Mouse (Mus musculus): ENCODE data around the gene Bcar3.

Bcar3 gene

DNA sequence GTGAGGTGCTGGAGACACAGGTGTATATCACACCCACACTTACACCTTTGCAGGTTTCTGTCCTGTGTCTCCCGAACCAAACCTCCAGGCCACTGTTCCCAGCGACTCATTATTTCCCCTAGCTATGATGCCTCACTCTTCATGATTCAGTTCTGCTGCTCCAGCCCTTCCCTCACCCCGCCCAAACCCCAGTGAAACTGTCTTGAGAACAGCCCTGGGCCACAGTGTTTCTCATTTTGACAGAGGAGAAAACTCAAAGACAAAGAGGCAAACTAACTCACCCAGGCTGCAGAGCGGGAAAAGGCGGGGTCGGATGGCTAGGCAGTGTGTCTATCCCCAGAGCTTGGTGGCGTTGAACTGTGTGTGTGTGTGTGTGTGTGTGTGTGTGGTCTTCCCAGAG lies 204.6 kb downstream of the Bcar3 start:
- no peak for TF ChIP-seq GATA4 (IDR thresholded peaks at IDR 0.05; ENCODE audit: insufficient replicate concordance, low read length)

DNA sequence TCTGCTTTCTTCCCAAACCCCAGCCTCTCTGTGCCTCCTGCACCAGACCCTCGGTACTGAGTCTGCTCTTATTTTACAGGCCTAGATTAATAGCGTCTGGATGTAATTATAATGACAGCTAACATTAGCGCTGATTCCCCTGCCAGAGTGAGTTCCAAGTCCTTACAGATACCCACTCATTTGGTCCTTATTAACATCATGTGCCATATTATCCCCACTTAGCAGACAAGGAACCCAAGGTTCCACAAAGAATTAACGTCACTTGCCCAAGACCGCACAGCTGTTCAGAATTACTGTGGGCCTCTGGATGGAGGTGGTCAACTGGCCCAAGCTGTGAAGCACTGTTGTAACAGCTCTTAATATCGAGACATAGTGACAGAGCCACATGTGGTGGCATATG lies 205.7 kb downstream of the Bcar3 start:
- TF ChIP-seq GATA4 (IDR thresholded peaks at IDR 0.05; ENCODE audit: insufficient replicate concordance, low read length): no peak

DNA sequence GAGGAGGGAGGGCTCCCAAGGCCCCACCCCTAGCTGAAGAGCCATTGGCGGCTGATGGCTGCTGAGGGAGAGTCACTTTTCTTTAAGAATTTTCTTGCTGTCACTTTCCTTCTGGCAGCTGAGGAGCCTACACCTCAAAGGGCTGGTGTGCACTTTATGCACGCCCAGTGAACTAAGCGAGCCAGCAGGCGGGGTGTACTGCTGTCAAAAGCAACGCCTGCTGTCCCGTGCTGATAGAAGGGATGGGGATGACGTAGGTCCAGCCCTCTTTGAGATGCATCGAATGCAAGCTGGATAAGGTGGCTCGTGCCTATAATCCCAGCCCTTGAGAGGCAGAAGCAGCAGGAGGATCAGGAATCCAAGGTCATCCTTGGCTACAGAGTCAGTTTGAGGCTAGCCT lies 207.0 kb downstream of the Bcar3 start:
- TF ChIP-seq GATA4 (IDR thresholded peaks at IDR 0.05; ENCODE audit: insufficient replicate concordance, low read length): no peak

DNA sequence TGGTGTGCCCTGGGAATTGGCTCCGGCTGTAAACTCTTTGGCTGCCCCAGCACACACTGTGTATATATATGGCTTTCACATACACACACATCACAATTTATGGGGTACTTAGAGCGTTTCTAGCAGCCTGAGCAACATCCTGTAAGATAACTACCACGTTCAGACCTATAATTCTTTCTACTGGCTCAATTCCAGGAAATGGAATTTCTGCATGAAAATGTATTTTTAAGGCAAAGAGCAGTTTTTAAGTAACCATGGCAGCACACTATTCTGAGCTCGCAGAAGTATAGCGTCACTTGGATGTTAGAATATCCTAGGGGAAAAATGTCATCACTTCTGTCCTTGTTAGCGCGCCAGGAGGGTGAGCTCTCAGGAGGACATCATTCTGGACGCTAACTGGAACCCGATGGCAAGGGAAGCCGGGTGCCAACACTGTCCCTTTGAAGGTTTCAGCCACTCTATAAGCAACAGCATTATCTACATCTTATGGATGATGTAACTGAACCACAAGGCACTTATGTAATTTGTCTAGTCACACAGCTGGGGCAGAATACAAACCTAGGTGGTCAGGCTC lies 212.5 kb downstream of the Bcar3 start:
- TF ChIP-seq GATA4 (IDR thresholded peaks at IDR 0.05; ENCODE audit: insufficient replicate concordance, low read length): no peak

DNA sequence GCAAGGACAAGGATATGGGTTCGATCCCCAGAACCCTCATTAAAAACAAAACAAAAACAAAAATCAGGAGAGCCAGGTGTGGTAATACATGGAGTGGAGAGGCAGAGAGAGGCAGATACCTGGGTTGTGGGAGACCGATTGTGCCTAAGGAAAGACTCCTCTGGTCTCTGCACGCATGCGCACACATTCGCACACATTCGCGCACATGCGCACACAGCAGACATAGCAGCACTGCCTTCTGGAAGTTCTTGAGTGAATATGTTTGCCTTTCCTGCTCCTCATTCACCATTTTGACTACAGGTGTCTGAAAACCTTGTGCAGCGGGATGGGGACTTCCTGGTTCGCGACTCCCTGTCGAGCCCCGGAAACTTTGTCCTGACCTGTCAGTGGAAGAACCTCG lies 213.9 kb downstream of the Bcar3 start:
- no peak for TF ChIP-seq GATA4 (IDR thresholded peaks at IDR 0.05; ENCODE audit: insufficient replicate concordance, low read length)

DNA sequence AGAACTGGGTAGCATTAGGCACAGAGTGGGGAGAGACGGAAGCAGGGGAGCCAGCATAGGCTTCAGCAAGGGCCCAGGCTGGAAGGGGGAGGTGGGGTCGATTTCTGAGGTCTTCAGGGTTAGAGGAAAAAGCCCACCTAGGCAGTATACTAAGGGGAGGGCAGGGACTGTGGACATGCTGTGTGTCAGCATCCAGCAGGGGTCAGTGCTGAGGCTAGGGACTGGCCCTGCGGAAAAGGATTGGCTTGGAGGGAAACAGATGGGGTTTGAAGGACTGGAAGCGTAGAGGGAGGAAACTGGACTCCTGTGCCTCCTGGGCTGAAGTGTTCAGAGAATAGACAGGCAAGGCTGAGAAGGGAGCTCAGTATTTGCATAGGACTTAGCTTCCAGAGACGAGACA lies 215.1 kb downstream of the Bcar3 start:
- TF ChIP-seq GATA4 (IDR thresholded peaks at IDR 0.05; ENCODE audit: insufficient replicate concordance, low read length): no peak

DNA sequence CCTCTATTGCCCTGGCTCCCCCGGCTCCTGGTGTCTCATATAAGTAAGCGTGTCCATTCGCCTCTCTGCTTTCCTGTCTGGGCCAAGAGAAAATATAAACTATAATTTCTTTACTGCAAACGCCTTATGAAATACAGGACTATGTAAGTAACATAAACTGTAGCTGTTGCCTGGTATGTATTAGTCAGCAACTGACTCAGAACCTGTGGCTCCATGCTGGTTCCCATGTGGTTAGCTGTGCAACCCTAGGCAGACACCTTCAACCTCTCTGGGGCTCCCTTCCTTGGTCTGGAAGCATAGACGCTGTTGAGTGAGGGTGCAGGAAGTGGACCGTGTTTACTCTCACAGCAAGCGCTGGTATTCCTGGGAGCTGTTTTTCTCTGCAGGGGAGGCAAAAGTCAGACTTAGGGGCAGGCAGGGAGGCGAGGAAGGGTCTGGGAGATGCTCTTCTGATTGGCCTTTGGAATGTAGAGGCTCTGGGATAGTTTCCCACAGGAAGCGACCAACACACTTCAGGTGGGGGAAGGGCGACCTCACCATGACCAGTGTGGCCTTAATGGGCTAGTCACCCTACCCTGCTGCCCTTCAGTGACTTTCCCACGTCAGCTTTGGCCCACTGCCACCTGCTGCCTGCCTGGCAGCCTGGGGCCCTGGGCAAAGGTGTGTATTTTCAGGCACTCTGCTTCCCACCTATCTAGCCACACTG lies 215.8 kb downstream of the Bcar3 start:
- no peak for TF ChIP-seq GATA4 (IDR thresholded peaks at IDR 0.05; ENCODE audit: insufficient replicate concordance, low read length)

DNA sequence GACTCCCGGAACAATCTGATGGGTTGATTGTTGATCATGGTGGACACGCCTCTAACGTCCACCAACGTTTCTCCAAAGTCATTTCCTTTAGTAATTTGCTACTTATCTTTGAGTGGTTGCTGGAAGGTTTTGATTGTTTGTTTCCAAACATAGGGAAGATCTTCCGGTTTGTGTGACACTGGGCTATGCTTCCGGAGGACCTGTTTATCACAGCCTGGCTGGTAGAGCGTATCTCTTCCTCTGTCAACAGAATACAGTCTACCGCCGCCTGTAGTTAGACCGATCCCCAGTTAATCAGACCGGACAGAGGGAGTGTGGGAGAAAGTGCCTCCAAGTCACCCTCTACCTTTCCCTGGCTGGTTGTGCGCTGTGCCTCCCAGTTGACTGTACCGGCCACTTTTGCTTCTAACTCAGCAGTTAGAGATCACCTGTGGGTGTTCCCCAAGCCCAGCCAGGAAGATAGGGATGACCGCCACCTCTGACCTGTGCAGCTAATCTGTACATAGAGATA lies 216.4 kb downstream of the Bcar3 start:
- TF ChIP-seq GATA4 (IDR thresholded peaks at IDR 0.05; ENCODE audit: insufficient replicate concordance, low read length): peak; percentile 85

DNA sequence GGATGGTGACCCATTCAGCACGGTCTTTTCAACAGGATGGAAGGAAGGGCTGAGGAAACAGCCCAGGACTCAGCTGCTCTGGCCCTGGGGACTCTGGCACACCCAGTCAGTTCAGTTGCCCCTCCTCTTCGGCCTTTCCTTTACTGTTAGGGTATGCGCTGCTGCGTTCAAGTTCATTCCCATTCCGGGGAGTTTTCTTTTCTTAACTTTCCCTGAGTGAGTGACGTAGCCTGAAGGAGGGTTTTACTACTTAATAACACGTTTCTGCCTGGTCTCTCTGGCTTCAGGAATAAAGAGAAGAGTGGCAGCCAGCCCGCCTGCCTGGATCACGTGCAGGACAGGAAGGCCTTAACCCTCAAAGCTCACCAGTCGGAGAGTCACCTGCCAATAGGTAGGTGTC lies 217.0 kb downstream of the Bcar3 start:
- TF ChIP-seq GATA4 (IDR thresholded peaks at IDR 0.05; ENCODE audit: insufficient replicate concordance, low read length): no peak

DNA sequence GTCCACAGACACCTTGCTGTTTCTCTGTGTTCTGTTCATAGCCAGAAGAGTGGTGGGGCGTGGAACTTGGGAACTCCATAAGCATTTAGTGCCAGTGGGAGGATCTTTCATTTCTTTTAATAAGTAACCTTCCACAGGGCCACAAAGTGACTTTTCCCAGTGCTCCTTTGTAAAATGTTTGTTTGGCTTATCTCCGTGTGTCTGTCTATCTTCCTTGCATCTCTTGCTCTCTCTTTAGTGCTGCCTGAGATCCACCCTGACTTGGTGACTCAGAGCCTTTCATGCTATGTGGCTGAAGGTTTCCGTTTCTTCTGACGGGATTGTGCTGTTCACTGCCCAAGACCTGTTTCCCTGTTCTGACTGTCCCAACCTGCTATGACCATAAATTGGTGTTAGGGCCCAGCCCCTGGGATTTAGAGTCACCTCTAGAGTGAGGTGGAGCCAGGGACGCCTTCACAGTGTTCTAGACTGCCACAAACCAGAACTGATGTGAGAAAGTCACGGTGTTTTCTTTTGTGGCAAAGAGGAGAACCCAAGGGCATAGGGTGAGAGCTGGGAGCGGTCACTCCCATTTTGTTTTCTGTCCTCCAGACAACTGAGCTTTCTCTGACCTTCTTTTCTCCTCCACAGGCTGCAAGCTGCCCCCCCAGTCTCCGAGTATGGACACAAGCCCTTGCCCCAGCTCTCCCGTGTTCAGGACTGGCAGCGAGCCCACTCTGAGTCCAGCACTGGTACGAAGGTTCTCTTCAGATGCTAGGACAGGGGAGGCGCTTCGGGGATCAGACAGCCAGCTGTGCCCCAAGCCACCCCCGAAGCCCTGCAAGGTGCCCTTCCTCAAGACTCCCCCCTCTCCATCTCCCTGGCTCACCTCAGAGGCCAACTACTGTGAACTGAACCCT lies 218.0 kb downstream of the Bcar3 start:
- peak; percentile 78 for TF ChIP-seq GATA4 (IDR thresholded peaks at IDR 0.05; ENCODE audit: insufficient replicate concordance, low read length)

DNA sequence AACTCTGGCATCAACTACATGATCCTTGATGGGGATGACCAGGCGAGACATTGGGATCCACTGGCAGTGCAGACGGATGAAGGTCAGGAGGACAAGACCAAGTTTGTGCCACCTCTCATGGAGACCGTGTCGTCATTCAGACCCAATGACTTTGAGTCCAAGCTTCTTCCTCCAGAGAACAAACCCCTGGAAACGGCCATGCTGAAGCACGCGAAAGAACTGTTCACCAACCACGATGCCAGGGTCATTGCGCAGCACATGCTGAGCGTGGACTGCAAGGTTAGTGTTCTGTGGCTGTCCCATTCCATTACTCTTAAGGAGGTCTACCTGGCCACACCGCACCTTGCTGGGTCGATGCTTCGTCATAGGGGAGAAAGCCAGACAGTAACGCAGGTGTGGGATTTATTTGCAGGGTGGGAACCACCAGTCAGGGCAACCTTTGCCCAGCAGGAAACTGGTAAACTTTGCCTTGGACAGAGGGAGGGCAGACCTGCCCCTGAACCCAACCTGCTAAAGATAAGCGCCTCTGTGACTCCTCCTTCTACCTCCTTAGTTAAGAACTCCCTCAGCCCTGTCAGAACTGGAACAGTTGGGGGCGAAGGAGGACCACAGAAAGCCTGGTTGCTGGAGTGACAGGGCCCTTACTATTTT lies 218.9 kb downstream of the Bcar3 start:
- TF ChIP-seq GATA4 (IDR thresholded peaks at IDR 0.05; ENCODE audit: insufficient replicate concordance, low read length): peak; percentile 92

DNA sequence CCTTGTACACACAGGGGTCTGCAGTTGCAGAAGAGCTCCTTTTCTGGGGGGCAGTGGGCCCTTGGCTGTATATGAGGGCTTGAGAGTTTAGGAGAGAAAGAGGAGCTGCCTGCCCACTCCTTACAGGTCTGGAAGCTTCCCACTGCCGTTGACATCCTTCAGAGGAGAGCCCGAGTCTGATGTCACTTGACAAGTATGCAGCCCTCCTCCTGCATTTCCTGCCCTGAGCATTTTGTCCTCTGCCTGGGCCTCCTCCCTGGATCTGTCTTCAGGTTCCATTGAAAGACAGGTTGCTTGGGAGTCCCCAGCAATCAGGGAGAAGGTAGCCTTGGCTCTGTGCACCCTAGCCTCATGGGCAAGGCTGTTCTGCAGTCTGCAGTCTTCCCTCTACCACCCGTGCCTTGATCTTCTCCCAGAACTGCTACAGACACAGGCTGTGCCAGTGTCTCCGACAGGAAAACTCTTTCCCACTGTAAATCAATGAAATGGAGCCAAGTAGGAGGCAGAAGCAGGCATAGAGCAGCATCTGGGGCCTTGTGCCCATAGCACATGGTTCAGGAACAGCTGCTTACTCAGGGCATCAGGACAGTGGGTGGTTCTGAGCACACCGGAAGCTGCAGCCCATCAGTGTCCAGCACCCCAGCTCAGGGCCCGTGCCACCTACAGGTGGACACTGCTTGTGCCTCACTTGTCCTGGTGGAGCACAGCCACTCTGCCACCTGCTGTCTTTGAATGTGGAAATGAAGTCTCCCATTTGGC lies 221.8 kb downstream of the Bcar3 start:
- TF ChIP-seq GATA4 (IDR thresholded peaks at IDR 0.05; ENCODE audit: insufficient replicate concordance, low read length): no peak

DNA sequence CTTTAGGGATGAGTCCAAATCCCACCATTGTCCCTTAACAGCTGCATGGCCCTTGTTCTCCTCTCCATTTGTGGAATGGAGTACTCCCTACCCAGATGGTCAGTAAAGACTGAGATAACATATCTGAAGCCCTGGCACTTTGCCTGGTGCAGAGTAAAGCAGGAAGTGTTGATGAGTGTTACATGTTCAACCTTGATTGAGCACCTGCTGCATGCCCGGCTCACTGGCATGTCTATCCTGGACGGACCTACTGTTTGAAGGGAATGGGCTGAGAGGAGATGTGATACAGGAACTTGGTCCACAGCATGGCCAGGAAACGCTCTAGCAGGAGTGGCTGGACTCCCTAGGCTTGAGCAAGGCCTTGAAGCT lies 222.4 kb downstream of the Bcar3 start:
- no peak for TF ChIP-seq GATA4 (IDR thresholded peaks at IDR 0.05; ENCODE audit: insufficient replicate concordance, low read length)

DNA sequence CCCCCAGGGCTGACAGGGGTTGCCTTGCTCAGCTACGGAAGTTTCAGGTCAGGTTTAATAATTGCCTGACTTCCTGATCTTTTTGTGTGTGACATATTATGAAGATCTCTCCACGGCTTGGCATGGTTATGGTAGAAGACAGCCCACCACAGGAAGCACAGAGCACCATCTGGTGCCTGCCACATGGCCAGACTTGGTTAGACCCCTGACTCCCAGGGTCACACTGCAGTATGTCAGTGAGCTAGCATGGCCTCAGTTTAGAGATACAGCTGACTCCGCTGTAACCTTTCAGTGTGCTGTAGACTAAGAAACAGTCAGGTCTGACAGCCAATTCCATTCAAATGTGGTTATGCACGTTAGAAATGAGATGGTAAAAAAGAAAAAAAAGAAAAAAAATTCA lies 223.8 kb downstream of the Bcar3 start:
- TF ChIP-seq GATA4 (IDR thresholded peaks at IDR 0.05; ENCODE audit: insufficient replicate concordance, low read length): no peak
